Mouse (Mus musculus) lung, adult 2 months (tissue): ENCODE results near the gene Anks1. TPM values are rescaled to one million over a fixed set of nuclear protein-coding genes. Genes with fewer than 3 reads are reported as not detected.

Experiments
- DNase-seq: peaks from one replicate; pipeline ENCODE4 v3.0.0; 2022
- H3K4me1 ChIP-seq: fragments of 200-500 bp; 2 replicates; pipeline ENCODE4 v1.6.1; 2011; ENCODE audit warnings: low read length; ENCODE audit not compliant: control insufficient read depth, insufficient read depth
- H3K4me3 ChIP-seq: fragments of 200-500 bp; replicated peaks from 2 replicates; pipeline ENCODE3; 2011; ENCODE audit warnings: low read depth, mild to moderate bottlenecking, control low read depth, low read length; ENCODE audit errors: extremely low read depth
- CTCF ChIP-seq: fragments of 200-500 bp; IDR thresholded peaks from 2 replicates; pipeline ENCODE4 v1.5.1; 2011; ENCODE audit warnings: mild to moderate bottlenecking, low read length, control low read depth; ENCODE audit not compliant: insufficient read depth
- POLR2A ChIP-seq: fragments of 200-500 bp; IDR thresholded peaks from 2 replicates; pipeline ENCODE4 v1.6.1; 2011; ENCODE audit warnings: low read depth, mild to moderate bottlenecking, control low read depth, low read length, borderline replicate concordance; ENCODE audit errors: extremely low read depth
- WGBS: fragments of 180-500 bp; shearing (Covaris S2); methylation state at CpG from one replicate; pipeline ENCODE4 v1.1.7; 2018; 5-methylcytosine and 5-hydroxymethylcytosine counted together
- polyA plus RNA-seq: library from polyadenylated mRNA; depleted of rRNA; stranded (reverse); fragments of >200 nt; gene quantifications from 2 replicates; pipeline ENCODE4 v1.2.3, GENCODE M21; 2012; rRNA removed

Anks1 gene
- 89.4 and 97.9 TPM in 2 replicates for polyA plus RNA-seq

DNA sequence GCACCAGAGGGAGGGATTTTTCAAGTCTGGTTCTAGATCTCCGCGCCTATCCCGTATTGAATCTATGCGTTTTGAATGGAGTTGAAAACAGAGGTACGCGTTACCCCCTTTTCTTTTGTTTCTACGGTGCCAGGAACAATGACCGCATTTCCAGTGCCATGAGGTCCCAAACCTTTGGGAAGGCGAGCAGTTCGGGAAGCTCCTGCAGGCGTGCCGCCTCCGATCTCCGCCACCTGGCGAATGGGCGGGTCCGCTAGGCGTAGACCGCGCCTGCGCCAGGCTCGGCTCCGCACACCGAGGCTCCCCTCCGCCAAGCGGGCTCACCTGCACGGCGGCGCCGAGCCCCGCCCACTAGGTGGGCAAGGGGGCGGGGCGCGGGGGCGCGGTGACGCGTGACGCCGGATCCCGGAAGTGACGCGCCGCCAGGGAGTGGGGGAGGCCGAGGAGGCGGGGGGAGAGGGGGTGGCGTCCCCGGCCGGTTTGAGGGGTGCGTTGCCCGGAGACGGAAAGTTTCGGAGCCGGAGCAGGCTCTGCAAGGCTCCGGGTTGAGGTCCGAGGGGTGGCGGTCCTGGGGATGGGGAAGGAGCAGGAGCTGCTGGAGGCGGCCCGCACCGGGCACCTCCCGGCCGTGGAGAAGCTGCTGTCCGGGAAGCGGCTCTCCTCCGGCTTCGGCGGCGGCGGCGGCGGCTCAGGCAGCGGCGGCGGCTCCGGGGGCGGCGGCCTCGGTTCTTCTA, at the start of gene Anks1:
Gene Anks1 (plus strand): TSS at position 419 of the 734 bp plus-strand sequence.
- TF ChIP-seq POLR2A (peak; percentile 37; the same call in 1 of the 2 replicates), CTCF (no peak)
- Histone ChIP-seq H3K4me1 (peaks cover 11% of the 10 kb centered on the region), H3K4me3 (peak within 1 kb of the TSS; percentile 93)
- under 1% methylated on average over 78 of the region's 78 CpGs for WGBS
- DNase-seq: peak; percentile 93

GRCm38 (mm10) chr17:27865461-27865860, 43.6 kb upstream of the Anks1 start:
- Histone ChIP-seq H3K4me3 (no peak overlapping the region), H3K4me1 (no peaks in the 10 kb centered on the region)
- WGBS: 70% methylated on average over 2 of the region's 2 CpGs
- TF ChIP-seq CTCF (no peak), POLR2A (no peak)
- DNase-seq: no peak

GRCm38 (mm10) chr17:27866737-27867136, 42.4 kb upstream of the Anks1 start:
- TF ChIP-seq CTCF (no peak), POLR2A (no peak)
- 65% methylated on average over 4 of the region's 4 CpGs for WGBS
- no peak for DNase-seq

DNA sequence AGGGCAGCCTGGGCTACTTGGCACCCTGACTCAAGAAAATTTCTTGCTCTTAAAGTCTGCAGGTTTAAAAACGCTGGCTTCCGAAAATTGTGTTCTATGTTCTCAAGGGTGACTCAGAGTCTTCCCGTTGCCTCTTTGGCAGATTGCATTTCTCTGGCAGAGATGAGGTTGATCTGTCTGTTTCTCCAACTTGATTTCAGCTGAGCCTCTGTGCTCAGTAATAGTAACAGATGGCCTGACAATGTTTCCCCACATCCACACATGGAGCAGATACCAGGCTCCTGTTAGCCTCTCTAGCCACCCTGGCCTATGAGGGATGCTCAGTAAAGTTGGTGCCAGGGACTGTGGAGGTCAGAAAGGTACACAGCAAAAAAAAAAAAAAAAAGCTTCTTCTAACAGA, 37.3 kb upstream of the Anks1 start:
- 68% methylated on average over 3 of the region's 3 CpGs for WGBS
- no peak for TF ChIP-seq POLR2A

More at GRCm38 (mm10) chr17:27866737-27867136, 42.4 kb upstream of the Anks1 start:
- Histone ChIP-seq H3K4me1 (no peaks in the 10 kb centered on the region), H3K4me3 (no peak overlapping the region)

GRCm38 (mm10) chr17:27873583-27873982, 35.5 kb upstream of the Anks1 start:
- Histone ChIP-seq H3K4me3 (no peak overlapping the region), H3K4me1 (no peaks in the 10 kb centered on the region)
- WGBS: 50% methylated on average over 3 of the region's 3 CpGs
- TF ChIP-seq CTCF (no peak), POLR2A (no peak)
- no peak for DNase-seq

More for the DNA sequence above, 37.3 kb upstream of the Anks1 start:
- DNase-seq: no peak
- no peak overlapping the region for H3K4me3 ChIP-seq
- no peaks in the 10 kb centered on the region for H3K4me1 ChIP-seq

GRCm38 (mm10) chr17:27874510-27874909, 34.6 kb upstream of the Anks1 start:
- Histone ChIP-seq H3K4me1 (no peaks in the 10 kb centered on the region), H3K4me3 (no peak overlapping the region)
- DNase-seq: no peak
- WGBS: 58% methylated on average over 5 of the region's 5 CpGs
- no peak for TF ChIP-seq CTCF
- no peak for TF ChIP-seq POLR2A

DNA sequence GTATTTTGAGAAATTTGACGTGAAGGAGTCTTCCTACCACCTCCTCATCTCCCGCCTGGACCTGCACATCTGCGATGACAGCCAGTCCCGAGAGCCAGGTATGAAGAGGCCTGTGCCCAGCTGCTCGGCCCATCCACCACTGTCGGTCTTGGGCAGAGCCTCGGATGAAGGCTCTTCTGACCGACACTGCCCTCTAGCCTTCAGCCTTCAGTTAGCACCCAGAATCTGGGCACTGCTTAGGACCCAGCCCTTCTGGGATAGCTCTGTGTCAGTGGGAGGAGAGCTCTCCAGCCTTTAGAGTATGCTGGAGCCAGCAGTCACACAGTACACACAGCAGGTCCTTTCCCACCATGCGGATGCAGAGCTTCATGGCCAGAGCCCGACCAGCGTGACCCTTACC, 27.6 kb upstream of the Anks1 start:
- no peak overlapping the region for H3K4me3 ChIP-seq
- DNase-seq: no peak
- peak; percentile 46; the same call in 1 of the 2 replicates for TF ChIP-seq CTCF
- no peak for TF ChIP-seq POLR2A
- no peaks in the 10 kb centered on the region for H3K4me1 ChIP-seq
- 56% methylated on average over 11 of the region's 11 CpGs for WGBS

DNA sequence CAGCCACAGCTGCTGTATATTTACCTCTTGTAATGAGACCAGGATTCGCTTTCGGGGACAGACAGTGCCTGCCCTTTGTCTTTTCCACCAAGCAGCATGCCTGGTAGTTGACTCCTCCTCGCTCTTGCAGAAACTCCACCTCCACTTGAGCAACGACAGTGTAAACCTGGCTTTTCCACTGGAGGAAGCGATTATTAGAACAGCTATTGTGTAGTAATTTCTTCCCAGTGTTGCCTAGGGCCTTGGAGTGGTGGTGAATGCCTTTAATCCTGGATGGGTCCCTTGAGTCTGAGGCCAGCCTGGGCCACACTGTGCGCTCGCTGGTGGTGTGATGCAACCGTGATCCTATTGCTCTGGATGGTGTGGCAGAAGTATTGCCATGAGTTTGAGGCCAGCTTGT, 26.0 kb upstream of the Anks1 start:
- no peak overlapping the region for H3K4me3 ChIP-seq
- no peak for TF ChIP-seq POLR2A
- TF ChIP-seq CTCF: no peak
- 71% methylated on average over 8 of the region's 8 CpGs for WGBS
- DNase-seq: peak; percentile 13
- no peaks in the 10 kb centered on the region for H3K4me1 ChIP-seq

GRCm38 (mm10) chr17:27883994-27884393, 25.1 kb upstream of the Anks1 start:
- TF ChIP-seq CTCF (no peak), POLR2A (no peak)
- no peak overlapping the region for H3K4me3 ChIP-seq
- 82% methylated on average over 6 of the region's 6 CpGs for WGBS
- H3K4me1 ChIP-seq: no peaks in the 10 kb centered on the region
- no peak for DNase-seq
